Mouse (Mus musculus) heart, embryonic 11.5 days (tissue): ENCODE results near the gene Rfk. TPM values are rescaled to one million over a fixed set of nuclear protein-coding genes. Genes with fewer than 3 reads are reported as not detected.
A peak's percentile ranks its signal among the peaks of the same experiment; 100 is the strongest.

ENCODE experiments used
- ATAC-seq: fragments of 200-750 bp; cut with Nextera tagmentation; replicated peaks from 2 replicates; pipeline ENCODE4 v1.8.0; 2017; ENCODE audit warnings: moderate library complexity; ENCODE audit not compliant: insufficient number of reproducible peaks, low FRiP score, low TSS enrichment
- H3K27ac ChIP-seq: fragments of 300-500 bp; sonication (generic); 2 replicates; pipeline ENCODE4 v1.5.1; 2014; ENCODE audit warnings: mild to moderate bottlenecking, low read depth, low read length
- H3K27me3 ChIP-seq: fragments of 300-500 bp; sonication (generic); 2 replicates; pipeline ENCODE4 v1.6.1; 2014; ENCODE audit warnings: mild to moderate bottlenecking, low read length, mixed read lengths; ENCODE audit not compliant: control insufficient read depth, insufficient read depth
- H3K36me3 ChIP-seq: fragments of 300-500 bp; sonication (generic); 2 replicates; pipeline ENCODE4 v1.6.1; 2014; ENCODE audit warnings: mild to moderate bottlenecking, low read length, moderate library complexity, mixed read lengths; ENCODE audit not compliant: control insufficient read depth, insufficient read depth
- H3K4me1 ChIP-seq: fragments of 300-500 bp; sonication (generic); 2 replicates; pipeline ENCODE4 v1.6.1; 2014; ENCODE audit warnings: low read length; ENCODE audit not compliant: control insufficient read depth, insufficient read depth
- H3K4me2 ChIP-seq: fragments of 300-500 bp; sonication (generic); 2 replicates; pipeline ENCODE4 v1.6.1; 2014; ENCODE audit warnings: mild to moderate bottlenecking, moderate library complexity
- H3K4me3 ChIP-seq: fragments of 300-500 bp; sonication (generic); 2 replicates; pipeline ENCODE4 v1.5.1; 2014; ENCODE audit warnings: low read depth, low read length
- H3K9ac ChIP-seq: fragments of 300-500 bp; sonication (generic); 2 replicates; pipeline ENCODE4 v1.6.1; 2014; ENCODE audit warnings: mild to moderate bottlenecking, low read depth, low read length, moderate library complexity
- H3K9me3 ChIP-seq: fragments of 300-500 bp; sonication (generic); replicated peaks from 2 replicates; pipeline ENCODE4 v1.6.1; 2016; ENCODE audit warnings: low read length; ENCODE audit not compliant: control insufficient read depth
- WGBS: fragments of 180-500 bp; shearing (Covaris S2); extraction: QIAGEN DNeasy Blood & Tissue Kit; methylation state at CpG from one replicate; pipeline ENCODE4 v1.1.7; 2014; ENCODE audit not compliant: insufficient replicate concordance; 5-methylcytosine and 5-hydroxymethylcytosine counted together
- polyA plus RNA-seq: library from polyadenylated mRNA; unstranded; fragments of >200 nt; fragmentation: Nextera tagmentation; extraction: Ambion mirVana; gene quantifications from 2 replicates; pipeline ENCODE4 v1.2.1, GENCODE M21; 2014

Gene Rfk
- polyA plus RNA-seq, 1 experiment from 2014 or later = 61.3 TPM

GRCm38 (mm10) chr19:17355950-17356867, 37.6 kb upstream of the Rfk start:
- peaks cover 10% of the 10 kb centered on the region; the same call in 1 of the 2 replicates for H3K4me1 ChIP-seq

GRCm38 (mm10) chr19:17356932-17357331, 36.9 kb upstream of the Rfk start:
- no peaks in the 10 kb centered on the region for H3K9me3 ChIP-seq
- 0 out of 2 replicates have a peak, but pooled peaks cover 2% of the 10 kb centered on the region for H3K27me3 ChIP-seq
- no peak for ATAC-seq
- no peak overlapping the region for H3K9ac ChIP-seq
- H3K27ac ChIP-seq = no peak overlapping the region
- H3K36me3 ChIP-seq = no peaks in the 10 kb centered on the region
- 60% methylated on average over 6 of the region's 6 CpGs for WGBS
- H3K4me1 ChIP-seq = peaks cover 8% of the 10 kb centered on the region; the same call in 1 of the 2 replicates
- peak overlapping the region; percentile 73; the same call in 1 of the 2 replicates for H3K4me3 ChIP-seq
- H3K4me2 ChIP-seq = peak overlapping the region; percentile 84

More at GRCm38 (mm10) chr19:17355950-17356867, 37.6 kb upstream of the Rfk start:
- Histone ChIP-seq H3K4me3 (peak overlapping the region; percentile 73), H3K4me2 (peak overlapping the region; percentile 84), H3K36me3 (no peaks in the 10 kb centered on the region), H3K27me3 (0 out of 2 replicates have a peak, but pooled peaks cover 2% of the 10 kb centered on the region), H3K9me3 (no peaks in the 10 kb centered on the region), H3K9ac (peak overlapping the region; percentile 73), H3K27ac (no peak overlapping the region)
- ATAC-seq = peak; percentile 92
- 2% methylated on average over 48 of the region's 50 CpGs for WGBS

GRCm38 (mm10) chr19:17357391-17357790, 36.5 kb upstream of the Rfk start:
- 0 out of 2 replicates have a peak, but pooled peaks cover 2% of the 10 kb centered on the region for H3K27me3 ChIP-seq
- H3K27ac ChIP-seq = no peak overlapping the region
- no peak overlapping the region for H3K4me3 ChIP-seq
- H3K4me2 ChIP-seq = no peak overlapping the region
- no peak for ATAC-seq
- 62% methylated on average over 3 of the region's 3 CpGs for WGBS
- no peak overlapping the region for H3K9ac ChIP-seq
- H3K4me1 ChIP-seq = peaks cover 8% of the 10 kb centered on the region; the same call in 1 of the 2 replicates
- H3K9me3 ChIP-seq = no peaks in the 10 kb centered on the region
- no peaks in the 10 kb centered on the region for H3K36me3 ChIP-seq

GRCm38 (mm10) chr19:17359315-17359890, 34.4 kb upstream of the Rfk start:
- no peak for ATAC-seq
- no peak overlapping the region for H3K4me2 ChIP-seq
- no peak overlapping the region for H3K27ac ChIP-seq
- H3K27me3 ChIP-seq = 0 out of 2 replicates have a peak, but pooled peaks cover 2% of the 10 kb centered on the region
- H3K4me3 ChIP-seq = no peak overlapping the region
- H3K4me1 ChIP-seq = peaks cover 5% of the 10 kb centered on the region; the same call in 1 of the 2 replicates
- 74% methylated on average over 14 of the region's 14 CpGs for WGBS
- H3K9me3 ChIP-seq = no peaks in the 10 kb centered on the region
- no peak overlapping the region for H3K9ac ChIP-seq
- no peaks in the 10 kb centered on the region for H3K36me3 ChIP-seq

- no peaks in the 10 kb centered on the region for H3K36me3 ChIP-seq
- no peaks in the 10 kb centered on the region for H3K4me1 ChIP-seq
- 0 out of 2 replicates have a peak, but pooled peaks cover 2% of the 10 kb centered on the region for H3K27me3 ChIP-seq
- no peak overlapping the region for H3K9ac ChIP-seq
- no peak overlapping the region for H3K4me2 ChIP-seq
- WGBS = 37% methylated on average over 2 of the region's 2 CpGs
- no peak overlapping the region for H3K27ac ChIP-seq
- no peaks in the 10 kb centered on the region for H3K9me3 ChIP-seq
- no peak for ATAC-seq
- no peak overlapping the region for H3K4me3 ChIP-seq
Measured at GRCm38 (mm10) chr19:17361181-17361580, 32.7 kb upstream of the Rfk start.

GRCm38 (mm10) chr19:17364741-17365140, 29.1 kb upstream of the Rfk start:
- Histone ChIP-seq H3K27ac (no peak overlapping the region), H3K36me3 (no peaks in the 10 kb centered on the region), H3K27me3 (0 out of 2 replicates have a peak, but pooled peaks cover 2% of the 10 kb centered on the region), H3K4me1 (0 out of 2 replicates have a peak, but pooled peaks cover 4% of the 10 kb centered on the region), H3K9me3 (no peaks in the 10 kb centered on the region), H3K4me2 (no peak overlapping the region), H3K4me3 (no peak overlapping the region), H3K9ac (no peak overlapping the region)
- ATAC-seq = no peak
- WGBS = 37% methylated on average over 3 of the region's 3 CpGs

GRCm38 (mm10) chr19:17366364-17367090, 27.3 kb upstream of the Rfk start:
- no peak for ATAC-seq
- Histone ChIP-seq H3K4me3 (no peak overlapping the region), H3K4me1 (0 out of 2 replicates have a peak, but pooled peaks cover 4% of the 10 kb centered on the region), H3K36me3 (no peaks in the 10 kb centered on the region), H3K4me2 (no peak overlapping the region), H3K27ac (no peak overlapping the region), H3K9me3 (no peaks in the 10 kb centered on the region), H3K9ac (no peak overlapping the region), H3K27me3 (no peaks in the 10 kb centered on the region)
- WGBS = 90% methylated on average over 8 of the region's 8 CpGs

GRCm38 (mm10) chr19:17368557-17368956, 25.3 kb upstream of the Rfk start:
- WGBS = 64% methylated on average over 9 of the region's 9 CpGs

More at GRCm38 (mm10) chr19:17368557-17368956, 25.3 kb upstream of the Rfk start:
- ATAC-seq = no peak
- H3K36me3 ChIP-seq = no peaks in the 10 kb centered on the region
- H3K9ac ChIP-seq = no peak overlapping the region
- H3K27me3 ChIP-seq = no peaks in the 10 kb centered on the region
- H3K9me3 ChIP-seq = no peaks in the 10 kb centered on the region
- no peak overlapping the region for H3K27ac ChIP-seq
- no peak overlapping the region for H3K4me2 ChIP-seq
- no peak overlapping the region for H3K4me3 ChIP-seq
- 0 out of 2 replicates have a peak, but pooled peaks cover 4% of the 10 kb centered on the region for H3K4me1 ChIP-seq
